In genomic region chr1:172326684-172327083, GRCm38 (mm10) we compare ENCODE assay signal across 9 mouse cellular contexts. TPM values are rescaled to one million over a fixed set of nuclear protein-coding genes. Genes with fewer than 3 reads are reported as not detected.
DNase-seq lines count a peak whose midpoint lies in the region; ATAC-seq lines count a peak whose summit lies in the region.
"Had no signal": no experiment of that assay in that cellular context is flagged by ENCODE, and none has a peak within 500 bp of the region (broad histone marks: within the 10 kb centered on the region; RNA-seq: fewer than 3 reads in every experiment).

No protein-coding gene starts in this region.

- DNase-seq in liver, embryonic 11.5 days (ENCODE audit: low spot score): no peak
- DNase-seq in liver (no peak), adipocyte (ENCODE audit: low spot score) (no peak)
- no peak for DNase-seq in embryonic facial prominence, embryonic 14.5 days (ENCODE audit: low spot score)
- no peak for DNase-seq in urinary bladder, postnatal 4 days (ENCODE audit: low spot score in 2 of 2)
- DNase-seq in embryo, embryonic 10 days (ENCODE audit: low spot score): no peak

- WGBS in liver, embryonic 11.5 days: 39% methylated on average over 11 of the region's 11 CpGs
- WGBS in embryonic facial prominence, embryonic 14.5 days: 62% methylated on average over 11 of the region's 11 CpGs
- 58% methylated on average over 11 of the region's 11 CpGs for WGBS in intestine, embryonic 15.5 days
- WGBS in neural tube, embryonic 13.5 days: 57% methylated on average over 11 of the region's 11 CpGs

- peak overlapping the region; percentile 76 for H3K4me2 ChIP-seq in liver, embryonic 11.5 days
- peak overlapping the region; percentile 81 for H3K4me2 ChIP-seq in embryonic facial prominence, embryonic 14.5 days (ENCODE audit: low read depth, low read length)
- H3K4me2 ChIP-seq in intestine, embryonic 15.5 days (replicated peaks): peak overlapping the region; percentile 95
- peak overlapping the region; percentile 69 for H3K4me2 ChIP-seq in neural tube, embryonic 13.5 days

- H3K4me3 ChIP-seq in liver, embryonic 11.5 days (ENCODE audit: low read depth, low read length): peak overlapping the region; percentile 41
- H3K4me3 ChIP-seq in embryonic facial prominence, embryonic 14.5 days (ENCODE audit: low read depth, low read length): peak overlapping the region; percentile 47
- peak overlapping the region; percentile 47 for H3K4me3 ChIP-seq in intestine, embryonic 15.5 days (replicated peaks)
- H3K4me3 ChIP-seq in neural tube, embryonic 13.5 days: peak overlapping the region; percentile 45

- H3K9me3 ChIP-seq in liver, embryonic 11.5 days (ENCODE audit: control insufficient read depth, low read length): no peaks in the 10 kb centered on the region
- 0 out of 2 replicates have a peak, but pooled peaks cover 5% of the 10 kb centered on the region for H3K9me3 ChIP-seq in embryonic facial prominence, embryonic 14.5 days (ENCODE audit: control insufficient read depth, low read length)
- no peaks in the 10 kb centered on the region for H3K9me3 ChIP-seq in intestine, embryonic 15.5 days
- H3K9me3 ChIP-seq in neural tube, embryonic 13.5 days: no peaks in the 10 kb centered on the region

- no peak overlapping the region for H3K27ac ChIP-seq in liver, embryonic 11.5 days (ENCODE audit: low read depth, low read length)
- no peak overlapping the region for H3K27ac ChIP-seq in embryonic facial prominence, embryonic 14.5 days (replicated peaks; ENCODE audit: low read depth, low read length)
- no peak overlapping the region for H3K27ac ChIP-seq in intestine, embryonic 15.5 days
- H3K27ac ChIP-seq in neural tube, embryonic 13.5 days (replicated peaks): no peak overlapping the region
- H3K27ac ChIP-seq: liver, embryonic 14.5 days had no signal

- H3K9ac ChIP-seq in liver, embryonic 11.5 days (ENCODE audit: low read depth, low read length): no peak overlapping the region
- peak overlapping the region; percentile 55; the same call in 1 of the 2 replicates for H3K9ac ChIP-seq in embryonic facial prominence, embryonic 14.5 days (ENCODE audit: low read depth, low read length)
- no peak overlapping the region for H3K9ac ChIP-seq in intestine, embryonic 15.5 days
- peak overlapping the region; percentile 70 for H3K9ac ChIP-seq in neural tube, embryonic 13.5 days
- H3K9ac ChIP-seq: liver, embryonic 14.5 days had no signal

- no peaks in the 10 kb centered on the region for H3K36me3 ChIP-seq in liver, embryonic 11.5 days (ENCODE audit: control insufficient read depth, insufficient read depth, low read length)
- H3K36me3 ChIP-seq in embryonic facial prominence, embryonic 14.5 days (ENCODE audit: control insufficient read depth, insufficient read depth, low read length): no peaks in the 10 kb centered on the region
- H3K36me3 ChIP-seq in intestine, embryonic 15.5 days: no peaks in the 10 kb centered on the region
- no peaks in the 10 kb centered on the region for H3K36me3 ChIP-seq in neural tube, embryonic 13.5 days

- H3K4me1 ChIP-seq in liver, embryonic 11.5 days (replicated peaks; ENCODE audit: control insufficient read depth, insufficient read depth, low read length): no peaks in the 10 kb centered on the region
- H3K4me1 ChIP-seq in embryonic facial prominence, embryonic 14.5 days (ENCODE audit: control insufficient read depth, insufficient read depth, low read length): no peaks in the 10 kb centered on the region
- H3K4me1 ChIP-seq in intestine, embryonic 15.5 days (replicated peaks): peaks cover 7% of the 10 kb centered on the region; the same call in 1 of the 2 replicates
- peaks cover 30% of the 10 kb centered on the region for H3K4me1 ChIP-seq in neural tube, embryonic 13.5 days (replicated peaks)

- ATAC-seq in liver, embryonic 11.5 days (replicated peaks; ENCODE audit: low FRiP score): no peak
- ATAC-seq in embryonic facial prominence, embryonic 14.5 days (ENCODE audit: low read depth): no peak
- ATAC-seq in intestine, embryonic 15.5 days: no peak
- ATAC-seq in neural tube, embryonic 13.5 days (ENCODE audit: low read depth): no peak

- peaks cover 77% of the 10 kb centered on the region for H3K27me3 ChIP-seq in liver, embryonic 11.5 days (replicated peaks; ENCODE audit: control insufficient read depth, insufficient read depth, low read length)
- H3K27me3 ChIP-seq in embryonic facial prominence, embryonic 14.5 days (replicated peaks; ENCODE audit: control insufficient read depth, insufficient read depth, low read length): peaks cover 50% of the 10 kb centered on the region
- H3K27me3 ChIP-seq in intestine, embryonic 15.5 days (replicated peaks): peaks cover 59% of the 10 kb centered on the region
- peaks cover 25% of the 10 kb centered on the region for H3K27me3 ChIP-seq in neural tube, embryonic 13.5 days

RNA-seq across cellular contexts. Expression of gene Kcnj9, which starts 2.4 kb away (rescaled TPM):
- polyA plus RNA-seq in liver, embryonic 11.5 days (2014; fragmentation: Nextera tagmentation; extraction: Ambion mirVana): 0.39 and 0.51 TPM in 2 replicates
- polyA plus RNA-seq in embryonic facial prominence, embryonic 14.5 days (2014; fragmentation: Nextera tagmentation; extraction: Ambion mirVana): 0.06 TPM in 1 of 2 replicates, not detected in the other
- polyA plus RNA-seq in intestine, embryonic 15.5 days (2015; fragmentation: Nextera tagmentation; extraction: Ambion mirVana): 0.08 TPM in 1 of 2 replicates, not detected in the other
- polyA plus RNA-seq in neural tube, embryonic 13.5 days (2015; fragmentation: Nextera tagmentation; extraction: Ambion mirVana): 1.5 and 2.1 TPM in 2 replicates

RNA-seq across cellular contexts. Expression of gene Kcnj10, which starts 14.3 kb away (rescaled TPM):
- polyA plus RNA-seq in liver, embryonic 11.5 days (2014; fragmentation: Nextera tagmentation; extraction: Ambion mirVana): 0.10 TPM in 1 of 2 replicates, not detected in the other
- 0.18 and 0.28 TPM in 2 replicates for polyA plus RNA-seq in embryonic facial prominence, embryonic 14.5 days (2014; fragmentation: Nextera tagmentation; extraction: Ambion mirVana)
- 0.08 TPM in 2 replicates for polyA plus RNA-seq in intestine, embryonic 15.5 days (2015; fragmentation: Nextera tagmentation; extraction: Ambion mirVana)
- polyA plus RNA-seq in neural tube, embryonic 13.5 days (2015; fragmentation: Nextera tagmentation; extraction: Ambion mirVana): 1.9 and 2.0 TPM in 2 replicates

RNA-seq across cellular contexts. Expression of gene Atp1a2, which starts 28.8 kb away (rescaled TPM):
- polyA plus RNA-seq in liver, embryonic 11.5 days (2014; fragmentation: Nextera tagmentation; extraction: Ambion mirVana): 0.16 and 0.22 TPM in 2 replicates
- polyA plus RNA-seq in embryonic facial prominence, embryonic 14.5 days (2014; fragmentation: Nextera tagmentation; extraction: Ambion mirVana): 5.6 and 6.2 TPM in 2 replicates
- polyA plus RNA-seq in intestine, embryonic 15.5 days (2015; fragmentation: Nextera tagmentation; extraction: Ambion mirVana): 3.3 TPM in 2 replicates
- 38.6 and 40.0 TPM in 2 replicates for polyA plus RNA-seq in neural tube, embryonic 13.5 days (2015; fragmentation: Nextera tagmentation; extraction: Ambion mirVana)

RNA-seq across cellular contexts. Expression of gene Pigm, which starts 49.7 kb away (rescaled TPM):
- 7.7 and 7.8 TPM in 2 replicates for polyA plus RNA-seq in liver, embryonic 11.5 days (2014; fragmentation: Nextera tagmentation; extraction: Ambion mirVana)
- 6.9 and 7.2 TPM in 2 replicates for polyA plus RNA-seq in embryonic facial prominence, embryonic 14.5 days (2014; fragmentation: Nextera tagmentation; extraction: Ambion mirVana)
- polyA plus RNA-seq in intestine, embryonic 15.5 days (2015; fragmentation: Nextera tagmentation; extraction: Ambion mirVana): 6.3 and 6.4 TPM in 2 replicates
- 5.1 and 5.7 TPM in 2 replicates for polyA plus RNA-seq in neural tube, embryonic 13.5 days (2015; fragmentation: Nextera tagmentation; extraction: Ambion mirVana)

Comparison
In these comparisons a context has a peak if more than half of its experiments do, and no peak if none do; other contexts are left out.
1. H3K9ac ChIP-seq: peak in embryonic facial prominence, embryonic 14.5 days (single experiment) and neural tube, embryonic 13.5 days (single experiment); none in liver, embryonic 11.5 days (single experiment) and intestine, embryonic 15.5 days (single experiment).
2. Peak in every context shown above with its lines, with median percentiles within 50 percentile points of each other: H3K4me2 ChIP-seq and H3K4me3 ChIP-seq.